Mouse (Mus musculus) heart, adult 2 months (tissue): ENCODE measurements around the gene Ptprm. TPM values are rescaled to one million over a fixed set of nuclear protein-coding genes. Genes with fewer than 3 reads are reported as not detected.

Experiments
- DNase-seq, 2 experiments: peaks; one replicate each; pipeline ENCODE4 v3.0.0; 2021
- H3K27ac ChIP-seq: fragments of 200-600 bp; 2 replicates; pipeline ENCODE4 v1.8.1; 2022
- H3K27me3 ChIP-seq: fragments of 200-500 bp; 2 replicates; pipeline ENCODE4 v1.6.1; 2012; ENCODE audit warnings: mild to moderate bottlenecking, low read length, inconsistent platforms, mixed read lengths; ENCODE audit not compliant: control insufficient read depth, insufficient read depth
- H3K36me3 ChIP-seq: fragments of 200-500 bp; 2 replicates; pipeline ENCODE4 v1.6.1; 2012; ENCODE audit warnings: low read length, inconsistent platforms; ENCODE audit not compliant: control insufficient read depth, insufficient read depth
- H3K4me1 ChIP-seq: fragments of 200-500 bp; 2 replicates; pipeline ENCODE4 v1.6.1; 2011; ENCODE audit warnings: low read length; ENCODE audit not compliant: control insufficient read depth, insufficient read depth
- H3K4me3 ChIP-seq: fragments of 200-600 bp; 2 replicates; pipeline ENCODE4 v1.8.1; 2022
- H3K79me2 ChIP-seq: fragments of 200-500 bp; replicated peaks from 2 replicates; pipeline ENCODE4 v1.6.1; 2012; ENCODE audit warnings: mild to moderate bottlenecking, inconsistent platforms, low read length, moderate library complexity, mixed read lengths; ENCODE audit not compliant: control insufficient read depth, insufficient read depth
- H3K9ac ChIP-seq: fragments of 200-500 bp; 2 replicates; pipeline ENCODE4 v1.6.1; 2012; ENCODE audit warnings: low read depth, mild to moderate bottlenecking, control low read depth, inconsistent platforms, low read length, mixed read lengths
- CTCF ChIP-seq: fragments of 200-600 bp; IDR thresholded peaks from 2 replicates; pipeline ENCODE4 v1.8.1; 2022; ENCODE audit warnings: antibody characterized with exemption, mild to moderate bottlenecking, moderate library complexity
- EP300 ChIP-seq: fragments of 200-500 bp; IDR thresholded peaks from 2 replicates; pipeline ENCODE4 v1.6.1; 2011; ENCODE audit warnings: low read depth, low read length, control low read depth; ENCODE audit not compliant: insufficient read depth
- POLR2A ChIP-seq: fragments of 200-500 bp; IDR thresholded peaks from 2 replicates; pipeline ENCODE4 v1.6.1; 2011; ENCODE audit warnings: mild to moderate bottlenecking, low read depth, low read length, control low read depth; ENCODE audit not compliant: insufficient read depth
- WGBS: fragments of 180-500 bp; shearing (Covaris S2); methylation state at CpG from one replicate; pipeline ENCODE4 v1.1.7; 2018; 5-methylcytosine and 5-hydroxymethylcytosine counted together
- intact Hi-C: fragments of 180-260 bp; cut with DNase I; formaldehyde crosslinking; loops from one replicate; pipeline ENCODE4 v1.15.1; 2025
- polyA plus RNA-seq: library from polyadenylated mRNA; depleted of rRNA; stranded (reverse); fragments of >200 nt; gene quantifications from 2 replicates; pipeline ENCODE4 v1.2.3, GENCODE M21; 2012
- total RNA-seq, 2 experiments: library from RNA; stranded (reverse); gene quantifications; 2 replicates each; pipeline ENCODE4 v1.2.3; 2021

Ptprm gene
- total and polyA plus RNA-seq, 3 experiments, result 34.6 to 88.5 (median 78.9) TPM

GRCm38 (mm10) chr17:67201151-67201550 lies 153.1 kb downstream of the Ptprm start:
- H3K36me3 ChIP-seq, result peaks cover 10% of the 10 kb centered on the region
- no peak overlapping the region for H3K27ac ChIP-seq
- H3K9ac ChIP-seq, result no peak overlapping the region
- intact Hi-C loops, result no loop called here
- H3K4me3 ChIP-seq, result no peak overlapping the region
- WGBS, result 83% methylated on average over 7 of the region's 7 CpGs
- H3K4me1 ChIP-seq, result peaks cover 11% of the 10 kb centered on the region
- TF ChIP-seq POLR2A, result no peak
- TF ChIP-seq CTCF, result no peak
- TF ChIP-seq EP300, result no peak
- no peaks in the 10 kb centered on the region for H3K27me3 ChIP-seq
- DNase-seq, result no peak
- H3K79me2 ChIP-seq, result peaks cover 6% of the 10 kb centered on the region

GRCm38 (mm10) chr17:67193728-67194127 lies 160.5 kb downstream of the Ptprm start:
- intact Hi-C loops, result no loop called here
- no peak overlapping the region for H3K27ac ChIP-seq
- H3K79me2 ChIP-seq, result peaks cover 5% of the 10 kb centered on the region
- TF ChIP-seq POLR2A, result no peak
- TF ChIP-seq CTCF, result no peak
- TF ChIP-seq EP300, result no peak
- DNase-seq, result no peak
- H3K4me1 ChIP-seq, result peaks cover 7% of the 10 kb centered on the region; the same call in 1 of the 2 replicates
- WGBS, result 57% methylated on average over 5 of the region's 5 CpGs
- no peaks in the 10 kb centered on the region for H3K27me3 ChIP-seq
- no peak overlapping the region for H3K4me3 ChIP-seq
- no peak overlapping the region for H3K9ac ChIP-seq
- H3K36me3 ChIP-seq, result peaks cover 8% of the 10 kb centered on the region

DNA sequence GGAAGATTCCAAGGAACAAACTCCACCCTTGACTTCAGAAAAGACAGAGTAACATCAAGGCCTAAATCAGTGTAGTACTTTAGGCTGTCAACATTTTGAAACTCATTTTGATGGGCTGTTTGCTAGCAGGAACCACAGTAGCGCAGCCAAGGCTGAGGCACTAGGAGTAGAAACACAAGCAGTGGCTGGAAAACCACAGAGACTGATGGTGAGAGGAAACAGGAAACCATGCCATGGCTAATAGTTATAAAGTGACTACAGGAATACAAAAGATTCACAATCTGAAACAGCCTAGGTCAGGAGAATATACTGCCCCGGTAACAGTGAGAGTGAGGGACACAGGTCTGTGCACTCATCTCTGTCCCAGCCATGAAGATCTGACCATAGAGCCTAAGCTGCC lies 165.7 kb downstream of the Ptprm start:
- intact Hi-C loops, result loop anchor here (10.0 kb wide), 1 partner anchor 286 kb away; no protein-coding TSS in a partner anchor

GRCm38 (mm10) chr17:67186879-67187278 lies 167.4 kb downstream of the Ptprm start:
- DNase-seq, result no peak
- H3K9ac ChIP-seq, result no peak overlapping the region
- peaks cover 8% of the 10 kb centered on the region for H3K36me3 ChIP-seq
- H3K79me2 ChIP-seq, result peaks cover 9% of the 10 kb centered on the region
- TF ChIP-seq CTCF (no peak), EP300 (no peak), POLR2A (no peak)
- WGBS, result 67% methylated on average over 6 of the region's 6 CpGs
- H3K27ac ChIP-seq, result no peak overlapping the region
- no peak overlapping the region for H3K4me3 ChIP-seq
- no peaks in the 10 kb centered on the region for H3K27me3 ChIP-seq
- peaks cover 7% of the 10 kb centered on the region for H3K4me1 ChIP-seq
- intact Hi-C loops, result loop anchor here (10.0 kb wide), 1 partner anchor 288 kb away; no protein-coding TSS in a partner anchor

More for the DNA sequence above, 165.7 kb downstream of the Ptprm start:
- H3K4me3 ChIP-seq, result no peak overlapping the region
- DNase-seq, result no peak
- peaks cover 9% of the 10 kb centered on the region for H3K79me2 ChIP-seq
- peaks cover 8% of the 10 kb centered on the region for H3K36me3 ChIP-seq
- 57% methylated on average over 2 of the region's 2 CpGs for WGBS
- TF ChIP-seq EP300 (no peak), CTCF (no peak), POLR2A (no peak)
- H3K27me3 ChIP-seq, result no peaks in the 10 kb centered on the region
- H3K9ac ChIP-seq, result no peak overlapping the region
- H3K4me1 ChIP-seq, result peaks cover 7% of the 10 kb centered on the region
- no peak overlapping the region for H3K27ac ChIP-seq

DNA sequence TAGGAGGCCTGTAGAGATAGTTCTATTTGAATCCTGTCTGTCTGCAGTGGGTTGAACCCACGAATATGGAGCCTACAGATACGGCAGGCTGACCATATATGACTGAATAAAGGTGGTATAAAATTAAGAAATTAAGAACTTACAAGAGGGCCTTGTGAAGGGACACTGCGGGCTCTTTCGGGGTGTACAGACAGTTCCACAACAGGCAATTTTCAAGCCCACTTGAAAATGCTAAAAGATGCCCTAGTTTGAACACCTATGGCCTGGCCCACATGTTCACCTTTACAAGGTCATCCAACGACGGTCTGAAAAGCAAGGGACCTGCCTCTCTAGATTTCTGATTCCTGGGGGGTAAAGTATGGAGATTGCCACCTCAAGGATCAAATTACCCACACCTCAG lies 168.3 kb downstream of the Ptprm start:
- intact Hi-C loops, result loop anchor here (10.0 kb wide), 1 partner anchor 289 kb away; no protein-coding TSS in a partner anchor
- H3K79me2 ChIP-seq, result peaks cover 8% of the 10 kb centered on the region
- no peak overlapping the region for H3K4me3 ChIP-seq
- WGBS, result 89% methylated on average over 6 of the region's 6 CpGs
- H3K9ac ChIP-seq, result no peak overlapping the region
- no peak for TF ChIP-seq EP300
- no peak for TF ChIP-seq POLR2A
- TF ChIP-seq CTCF, result no peak
- peaks cover 6% of the 10 kb centered on the region for H3K4me1 ChIP-seq
- H3K27me3 ChIP-seq, result no peaks in the 10 kb centered on the region
- no peak overlapping the region for H3K27ac ChIP-seq
- DNase-seq, result no peak
- peaks cover 8% of the 10 kb centered on the region for H3K36me3 ChIP-seq

DNA sequence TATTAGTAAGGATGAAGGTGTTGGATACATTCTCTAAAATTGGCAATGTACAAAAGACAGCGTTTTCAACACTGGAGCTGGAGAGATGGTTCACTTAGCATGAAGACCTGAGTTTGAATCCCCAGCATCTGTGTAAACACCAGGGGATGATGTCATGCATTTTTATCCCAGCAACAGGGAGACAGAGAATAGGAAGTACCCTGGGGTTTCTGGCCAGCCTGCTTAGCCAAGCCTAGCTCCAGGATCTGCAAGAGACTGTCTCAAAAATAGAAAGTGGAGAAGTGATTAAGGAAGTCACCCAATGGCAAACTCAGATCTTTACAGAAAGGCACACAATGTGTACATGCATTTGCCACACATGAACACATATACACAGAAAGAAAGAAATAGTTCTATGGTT lies 174.8 kb downstream of the Ptprm start:
- no peaks in the 10 kb centered on the region for H3K27me3 ChIP-seq

More for the DNA sequence above, 174.8 kb downstream of the Ptprm start:
- Histone ChIP-seq H3K9ac (no peak overlapping the region), H3K27ac (no peak overlapping the region), H3K4me3 (no peak overlapping the region), H3K79me2 (peaks cover 1% of the 10 kb centered on the region; the same call in 1 of the 2 replicates), H3K36me3 (peaks cover 2% of the 10 kb centered on the region), H3K4me1 (no peaks in the 10 kb centered on the region)
- no peak for TF ChIP-seq POLR2A
- TF ChIP-seq EP300, result no peak
- TF ChIP-seq CTCF, result no peak
- intact Hi-C loops, result loop anchor here (5.0 to 10.0 kb wide), 2 partner anchors 173 to 425 kb away; partner anchors contain the start of gene Ptprm
- DNase-seq, result no peak
- WGBS, result 90% methylated on average over 1 of the region's 1 CpGs
